Mouse (Mus musculus): ENCODE measurements at regions not wholly inside any gene's neighbourhood (a gene's known extent, or its start where the extent isn't known, plus 50 kb on each side); places are given as distances from the start of the nearest gene placed in this dataset.

DNA sequence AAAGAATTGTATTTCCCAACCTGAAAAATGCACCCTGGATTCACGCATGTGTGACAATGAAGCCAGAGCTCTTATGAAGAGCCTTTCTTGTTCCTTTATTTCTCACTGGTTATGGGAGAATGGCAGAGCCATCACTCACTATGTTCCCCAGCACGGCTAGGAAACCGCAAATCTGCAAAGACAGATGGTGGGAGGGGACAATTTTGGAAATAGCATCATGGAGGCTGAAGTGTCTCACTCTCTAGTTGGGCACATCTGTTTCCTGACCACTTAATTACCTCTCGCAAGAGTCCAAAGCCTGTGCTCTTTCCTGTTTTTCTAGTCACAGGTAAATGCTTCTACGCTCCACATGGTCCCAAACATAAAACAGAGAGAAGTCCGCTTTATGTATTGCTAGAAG, 245.6 kb downstream of the Hivep2 start:
- H3K4me1 ChIP-seq (ENCODE audit: control insufficient read depth, insufficient read depth, low read length): no peaks in the 10 kb centered on the region
- no peaks in the 10 kb centered on the region for H3K27me3 ChIP-seq (ENCODE audit: control insufficient read depth, insufficient read depth, low read length)
- no peak overlapping the region for H3K27ac ChIP-seq (ENCODE audit: control insufficient read depth, insufficient read depth, low read depth, low read length)
- TF ChIP-seq CTCF (IDR thresholded peaks at IDR 0.05; ENCODE audit: control insufficient read depth, insufficient read depth, insufficient replicate concordance, low read depth, low read length): no peak
- no peak for TF ChIP-seq POLR2A (IDR thresholded peaks at IDR 0.05; ENCODE audit: control insufficient read depth, low read depth, low read length)
- H3K36me3 ChIP-seq (ENCODE audit: control insufficient read depth, insufficient read depth, low read length): no peaks in the 10 kb centered on the region
- H3K4me3 ChIP-seq (ENCODE audit: control insufficient read depth, low read depth, low read length): no peak overlapping the region

DNA sequence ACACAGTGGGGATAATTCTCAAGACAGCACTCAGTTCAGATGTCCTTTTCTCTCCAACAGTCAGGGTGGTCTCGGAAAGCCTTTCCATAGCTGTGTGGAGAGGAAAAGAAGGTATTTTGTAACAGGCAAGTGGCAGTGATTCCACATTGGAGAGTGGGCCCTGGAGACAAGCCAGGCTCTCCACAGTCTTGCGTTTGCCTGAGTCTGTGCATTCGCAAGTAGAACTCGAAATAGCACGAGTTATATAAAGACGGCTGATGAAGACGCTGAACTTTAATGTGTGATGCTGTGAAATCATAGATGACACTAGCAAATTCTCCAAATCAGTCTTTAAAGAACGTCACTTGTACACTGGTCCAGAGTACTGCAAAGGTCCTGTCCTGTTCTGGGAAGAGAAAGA, 244.6 kb downstream of the Hivep2 start:
- TF ChIP-seq CTCF (IDR thresholded peaks at IDR 0.05; ENCODE audit: control insufficient read depth, insufficient read depth, insufficient replicate concordance, low read depth, low read length) (no peak), POLR2A (IDR thresholded peaks at IDR 0.05; ENCODE audit: control insufficient read depth, low read depth, low read length) (no peak)
- no peaks in the 10 kb centered on the region for H3K36me3 ChIP-seq (ENCODE audit: control insufficient read depth, insufficient read depth, low read length)

GRCm38 (mm10) chr10:14210045-14210444, 244.2 kb downstream of the Hivep2 start:
- H3K4me3 ChIP-seq (ENCODE audit: control insufficient read depth, low read depth, low read length): no peak overlapping the region

More for the DNA sequence above, 244.6 kb downstream of the Hivep2 start:
- Histone ChIP-seq H3K4me1 (ENCODE audit: control insufficient read depth, insufficient read depth, low read length) (no peaks in the 10 kb centered on the region), H3K27ac (ENCODE audit: control insufficient read depth, insufficient read depth, low read depth, low read length) (no peak overlapping the region), H3K27me3 (ENCODE audit: control insufficient read depth, insufficient read depth, low read length) (no peaks in the 10 kb centered on the region), H3K4me3 (ENCODE audit: control insufficient read depth, low read depth, low read length) (no peak overlapping the region)

GRCm38 (mm10) chr10:14208206-14208605, 242.3 kb downstream of the Hivep2 start:
- H3K4me1 ChIP-seq (ENCODE audit: control insufficient read depth, insufficient read depth, low read length): no peaks in the 10 kb centered on the region
- H3K27me3 ChIP-seq (ENCODE audit: control insufficient read depth, insufficient read depth, low read length): no peaks in the 10 kb centered on the region
- H3K4me3 ChIP-seq (ENCODE audit: control insufficient read depth, low read depth, low read length): no peak overlapping the region
- TF ChIP-seq CTCF (IDR thresholded peaks at IDR 0.05; ENCODE audit: control insufficient read depth, insufficient read depth, insufficient replicate concordance, low read depth, low read length) (no peak), POLR2A (IDR thresholded peaks at IDR 0.05; ENCODE audit: control insufficient read depth, low read depth, low read length) (no peak)
- no peaks in the 10 kb centered on the region for H3K36me3 ChIP-seq (ENCODE audit: control insufficient read depth, insufficient read depth, low read length)
- no peak overlapping the region for H3K27ac ChIP-seq (ENCODE audit: control insufficient read depth, insufficient read depth, low read depth, low read length)

More at GRCm38 (mm10) chr10:14210045-14210444, 244.2 kb downstream of the Hivep2 start:
- Histone ChIP-seq H3K27me3 (ENCODE audit: control insufficient read depth, insufficient read depth, low read length) (no peaks in the 10 kb centered on the region), H3K36me3 (ENCODE audit: control insufficient read depth, insufficient read depth, low read length) (no peaks in the 10 kb centered on the region), H3K27ac (ENCODE audit: control insufficient read depth, insufficient read depth, low read depth, low read length) (no peak overlapping the region), H3K4me1 (ENCODE audit: control insufficient read depth, insufficient read depth, low read length) (no peaks in the 10 kb centered on the region)
- no peak for TF ChIP-seq POLR2A (IDR thresholded peaks at IDR 0.05; ENCODE audit: control insufficient read depth, low read depth, low read length)
- no peak for TF ChIP-seq CTCF (IDR thresholded peaks at IDR 0.05; ENCODE audit: control insufficient read depth, insufficient read depth, insufficient replicate concordance, low read depth, low read length)

- Histone ChIP-seq H3K36me3 (ENCODE audit: control insufficient read depth, insufficient read depth, low read length) (no peaks in the 10 kb centered on the region), H3K4me1 (ENCODE audit: control insufficient read depth, insufficient read depth, low read length) (no peaks in the 10 kb centered on the region), H3K27ac (ENCODE audit: control insufficient read depth, insufficient read depth, low read depth, low read length) (no peak overlapping the region), H3K4me3 (ENCODE audit: control insufficient read depth, low read depth, low read length) (no peak overlapping the region), H3K27me3 (ENCODE audit: control insufficient read depth, insufficient read depth, low read length) (no peaks in the 10 kb centered on the region)
- TF ChIP-seq POLR2A (IDR thresholded peaks at IDR 0.05; ENCODE audit: control insufficient read depth, low read depth, low read length) (no peak), CTCF (IDR thresholded peaks at IDR 0.05; ENCODE audit: control insufficient read depth, insufficient read depth, insufficient replicate concordance, low read depth, low read length) (no peak)
Observed at GRCm38 (mm10) chr10:14207616-14208015, 241.7 kb downstream of the Hivep2 start.

DNA sequence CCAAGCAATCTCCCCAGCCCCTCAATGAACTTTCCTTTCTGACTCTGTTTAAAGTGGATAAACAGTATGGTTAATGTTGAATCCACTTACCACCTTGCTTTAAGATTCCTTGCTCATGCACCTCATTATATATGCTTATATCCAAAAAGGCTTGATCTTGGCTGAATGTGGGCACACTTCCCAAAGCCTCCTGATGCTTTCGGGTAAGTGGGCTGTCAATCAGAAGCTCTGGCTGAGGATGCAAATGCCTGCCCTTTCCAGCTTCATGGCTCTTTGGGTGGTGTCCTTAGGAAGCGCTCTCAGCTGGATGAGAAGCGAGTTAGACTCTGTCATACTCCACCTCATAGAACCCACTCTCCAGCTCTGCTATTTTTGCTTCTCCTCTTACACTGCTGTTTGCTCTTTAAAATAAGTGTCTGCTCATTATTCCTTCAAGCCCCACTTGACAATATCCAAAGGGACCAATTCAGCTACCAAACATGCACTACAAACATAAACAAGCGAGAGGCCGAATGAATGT, 241.2 kb downstream of the Hivep2 start:
- TF ChIP-seq CTCF (IDR thresholded peaks at IDR 0.05; ENCODE audit: control insufficient read depth, insufficient read depth, insufficient replicate concordance, low read depth, low read length): no peak
- TF ChIP-seq POLR2A (IDR thresholded peaks at IDR 0.05; ENCODE audit: control insufficient read depth, low read depth, low read length): no peak
- no peak overlapping the region for H3K27ac ChIP-seq (ENCODE audit: control insufficient read depth, insufficient read depth, low read depth, low read length)
- H3K36me3 ChIP-seq (ENCODE audit: control insufficient read depth, insufficient read depth, low read length): no peaks in the 10 kb centered on the region
- no peaks in the 10 kb centered on the region for H3K4me1 ChIP-seq (ENCODE audit: control insufficient read depth, insufficient read depth, low read length)
- no peaks in the 10 kb centered on the region for H3K27me3 ChIP-seq (ENCODE audit: control insufficient read depth, insufficient read depth, low read length)
- no peak overlapping the region for H3K4me3 ChIP-seq (ENCODE audit: control insufficient read depth, low read depth, low read length)
